ENCODE assay signal across 8 mouse cellular contexts in genomic region chr4:97648825-97649625, GRCm38 (mm10).
DNase-seq lines count a peak whose midpoint lies in the region; ATAC-seq lines count a peak whose summit lies in the region.

No protein-coding gene starts in this region.

- H3K36me3 ChIP-seq in embryonic facial prominence, embryonic 11.5 days (replicated peaks; ENCODE audit: control insufficient read depth, insufficient read depth, low read depth, low read length): no peaks in the 10 kb centered on the region
- H3K36me3 ChIP-seq in heart, embryonic 10.5 days: no peaks in the 10 kb centered on the region
- no peaks in the 10 kb centered on the region for H3K36me3 ChIP-seq in midbrain, embryonic 12.5 days
- no peaks in the 10 kb centered on the region for H3K36me3 ChIP-seq in kidney, embryonic 14.5 days (ENCODE audit: control insufficient read depth, insufficient read depth, low read length)

- H3K4me2 ChIP-seq in embryonic facial prominence, embryonic 11.5 days (ENCODE audit: low read depth, low read length): no peak overlapping the region
- peak overlapping the region; percentile 39 for H3K4me2 ChIP-seq in midbrain, embryonic 12.5 days (replicated peaks)
- no peak overlapping the region for H3K4me2 ChIP-seq in kidney, embryonic 14.5 days (replicated peaks; ENCODE audit: low read depth, low read length)

- no peaks in the 10 kb centered on the region for H3K9me3 ChIP-seq in embryonic facial prominence, embryonic 11.5 days (replicated peaks; ENCODE audit: control insufficient read depth, low read length)
- no peaks in the 10 kb centered on the region for H3K9me3 ChIP-seq in heart, embryonic 10.5 days
- H3K9me3 ChIP-seq in midbrain, embryonic 12.5 days: no peaks in the 10 kb centered on the region
- H3K9me3 ChIP-seq in kidney, embryonic 14.5 days (ENCODE audit: control insufficient read depth, low read length): no peaks in the 10 kb centered on the region

- H3K27me3 ChIP-seq in embryonic facial prominence, embryonic 11.5 days (ENCODE audit: control insufficient read depth, insufficient read depth, low read length): no peaks in the 10 kb centered on the region
- no peaks in the 10 kb centered on the region for H3K27me3 ChIP-seq in heart, embryonic 10.5 days (ENCODE audit: insufficient read depth, poor library complexity, severe bottlenecking)
- H3K27me3 ChIP-seq in midbrain, embryonic 12.5 days: no peaks in the 10 kb centered on the region
- no peaks in the 10 kb centered on the region for H3K27me3 ChIP-seq in kidney, embryonic 14.5 days (ENCODE audit: control insufficient read depth, insufficient read depth, low read length)

- no peak overlapping the region for H3K9ac ChIP-seq in embryonic facial prominence, embryonic 11.5 days (replicated peaks; ENCODE audit: low read length)
- no peak overlapping the region; the same call in 1 of the 2 replicates for H3K9ac ChIP-seq in midbrain, embryonic 12.5 days (replicated peaks)
- H3K9ac ChIP-seq in kidney, embryonic 14.5 days (ENCODE audit: low read depth, low read length): no peak overlapping the region

- peak; percentile 82 for ATAC-seq in embryonic facial prominence, embryonic 11.5 days (replicated peaks; ENCODE audit: insufficient number of reproducible peaks, low FRiP score, low TSS enrichment, low read depth)
- peak; percentile 97 for ATAC-seq in midbrain, embryonic 12.5 days (ENCODE audit: low FRiP score, low read depth)
- no peak for ATAC-seq in erythroid progenitor cell, adult 5-6 weeks (replicated peaks; ENCODE audit: low FRiP score, poor library complexity, severe bottlenecking)
- ATAC-seq in inflammation-experienced regulatory T-cells, adult 6 months: no peak
- no peak for ATAC-seq in kidney, embryonic 14.5 days (ENCODE audit: low FRiP score, low TSS enrichment)

- peak; percentile 75 for DNase-seq in cerebellum, adult 11 months
- DNase-seq in embryonic facial prominence, embryonic 11.5 days (ENCODE audit: low spot score): peak; percentile 73
- no peak for DNase-seq in heart, embryonic 10.5 days (ENCODE audit: low spot score)
- DNase-seq in layer of hippocampus, adult 9-11 months: peak; percentile 95

- peak overlapping the region; percentile 59; the same call in 1 of the 2 replicates for H3K27ac ChIP-seq in embryonic facial prominence, embryonic 11.5 days (replicated peaks; ENCODE audit: low read depth, low read length)
- peak overlapping the region; percentile 42; the same call in 1 of the 2 replicates for H3K27ac ChIP-seq in heart, embryonic 10.5 days
- peak overlapping the region; percentile 86 for H3K27ac ChIP-seq in midbrain, embryonic 12.5 days (replicated peaks)
- H3K27ac ChIP-seq in kidney, embryonic 14.5 days (ENCODE audit: low read depth, low read length): no peak overlapping the region

- H3K4me1 ChIP-seq in embryonic facial prominence, embryonic 11.5 days (ENCODE audit: control insufficient read depth, insufficient read depth, low read length): no peaks in the 10 kb centered on the region
- peaks cover 13% of the 10 kb centered on the region for H3K4me1 ChIP-seq in heart, embryonic 10.5 days
- H3K4me1 ChIP-seq in midbrain, embryonic 12.5 days: peaks cover 30% of the 10 kb centered on the region
- H3K4me1 ChIP-seq in kidney, embryonic 14.5 days (ENCODE audit: control insufficient read depth, insufficient read depth, low read length): peaks cover 6% of the 10 kb centered on the region; the same call in 1 of the 2 replicates

- no peak overlapping the region for H3K4me3 ChIP-seq in embryonic facial prominence, embryonic 11.5 days (ENCODE audit: low read depth, low read length)
- no peak overlapping the region for H3K4me3 ChIP-seq in heart, embryonic 10.5 days
- no peak overlapping the region for H3K4me3 ChIP-seq in midbrain, embryonic 12.5 days
- H3K4me3 ChIP-seq in kidney, embryonic 14.5 days (ENCODE audit: low read length): no peak overlapping the region

- WGBS in embryonic facial prominence, embryonic 11.5 days: 19% methylated on average over 11 of the region's 11 CpGs
- 37% methylated on average over 11 of the region's 11 CpGs for WGBS in heart, embryonic 10.5 days
- WGBS in midbrain, embryonic 12.5 days: 12% methylated on average over 11 of the region's 11 CpGs
- WGBS in kidney, embryonic 14.5 days: 47% methylated on average over 11 of the region's 11 CpGs

Comparison
In these comparisons a context has a peak if more than half of its experiments do, and no peak if none do; other contexts are left out.
1. ATAC-seq: peak in embryonic facial prominence, embryonic 11.5 days (single experiment) and midbrain, embryonic 12.5 days (single experiment); none in erythroid progenitor cell, adult 5-6 weeks (single experiment), inflammation-experienced regulatory T-cells, adult 6 months (single experiment) and kidney, embryonic 14.5 days (single experiment).